Mouse (Mus musculus) G1E (cell line): ENCODE measurements around the gene Grem2. TPM values are rescaled to one million over a fixed set of nuclear protein-coding genes. Genes with fewer than 3 reads are reported as not detected.

Source experiments
- ATAC-seq: 2 replicates; pipeline ENCODE4 v1.8.0; 2016; ENCODE audit warnings: mild to moderate bottlenecking; ENCODE audit not compliant: insufficient number of reproducible peaks, poor library complexity, low FRiP score, severe bottlenecking; ENCODE audit errors: extremely low read depth
- DNase-seq: peaks from one replicate; pipeline ENCODE4 v3.0.0; 2012; ENCODE audit warnings: low spot score
- H3K27me3 ChIP-seq: 2 replicates; pipeline ENCODE4 v1.6.1; 2012; ENCODE audit warnings: mild to moderate bottlenecking, low read length, inconsistent platforms; ENCODE audit not compliant: insufficient read depth
- H3K36me3 ChIP-seq: replicated peaks from 2 replicates; pipeline ENCODE3; 2012; ENCODE audit warnings: mild to moderate bottlenecking, inconsistent platforms
- H3K4me1 ChIP-seq: 2 replicates; pipeline ENCODE4 v1.6.1; 2012; ENCODE audit warnings: low read depth, low read length, inconsistent platforms, mixed read lengths; ENCODE audit not compliant: insufficient read depth
- H3K4me3 ChIP-seq: 2 replicates; pipeline ENCODE4 v1.5.1; 2012; ENCODE audit warnings: low read depth, mild to moderate bottlenecking, inconsistent platforms, low read length, moderate library complexity, mixed read lengths
- H3K9me3 ChIP-seq: replicated peaks from 2 replicates; pipeline ENCODE4 v1.6.1; 2012; ENCODE audit warnings: inconsistent platforms
- CTCF ChIP-seq: IDR thresholded peaks from 2 replicates; pipeline ENCODE4 v1.5.1; 2012; ENCODE audit warnings: low read depth, low read length, inconsistent platforms, mixed read lengths
- GATA1 ChIP-seq: IDR thresholded peaks from 2 replicates; pipeline ENCODE4 v1.6.1; 2012; ENCODE audit warnings: borderline replicate concordance, low read length, inconsistent platforms, mixed read lengths
- GATA2 ChIP-seq: IDR thresholded peaks from 2 replicates; pipeline ENCODE4 v1.6.1; 2012; ENCODE audit warnings: low read depth, low read length, inconsistent platforms, borderline replicate concordance
- POLR2AphosphoS5 ChIP-seq: IDR thresholded peaks from 2 replicates; pipeline ENCODE4 v1.6.1; 2012; ENCODE audit warnings: low read depth, low read length, inconsistent platforms; ENCODE audit not compliant: insufficient replicate concordance
- TAL1 ChIP-seq: conservative IDR thresholded peaks from 2 replicates; pipeline ENCODE4 v1.6.1; 2012; ENCODE audit warnings: low read depth, low read length, inconsistent platforms, mixed read lengths
- polyA plus RNA-seq: library from polyadenylated mRNA; stranded (reverse); fragments of >175 nt; gene quantifications from 2 replicates; pipeline ENCODE4 v1.2.3, GENCODE M21; 2012
- total RNA-seq, 2 experiments: library from RNA; stranded (forward) in 1 of 2; stranded (reverse) in 1 of 2; fragments of 200-1000 nt in 1 of 2; fragments of >200 nt in 1 of 2; fragmentation: Nextera tagmentation in 1 of 2; gene quantifications; 2 replicates each; pipeline ENCODE4 v1.2.3; 2014 to 2017

Gene Grem2
- total and polyA plus RNA-seq, 3 experiments, result 0.05 TPM; not detected in 2

GRCm38 (mm10) chr1:174909834-174910233 lies 11.8 kb downstream of the Grem2 start:
- H3K27me3 ChIP-seq, result no peaks in the 10 kb centered on the region
- TF ChIP-seq POLR2AphosphoS5 (no peak), GATA1 (no peak), CTCF (no peak), TAL1 (no peak), GATA2 (no peak)
- H3K4me1 ChIP-seq, result no peaks in the 10 kb centered on the region
- no peak overlapping the region for H3K4me3 ChIP-seq
- H3K36me3 ChIP-seq, result no peaks in the 10 kb centered on the region
- H3K9me3 ChIP-seq, result peaks cover 35% of the 10 kb centered on the region
- DNase-seq (no peak), ATAC-seq (no peak)

- H3K36me3 ChIP-seq, result no peaks in the 10 kb centered on the region
- no peaks in the 10 kb centered on the region for H3K4me1 ChIP-seq
- H3K27me3 ChIP-seq, result no peaks in the 10 kb centered on the region
- no peak overlapping the region for H3K4me3 ChIP-seq
- TF ChIP-seq TAL1 (no peak), GATA2 (no peak), CTCF (no peak), GATA1 (no peak), POLR2AphosphoS5 (no peak)
- ATAC-seq, result no peak
- H3K9me3 ChIP-seq, result peaks cover 34% of the 10 kb centered on the region
- DNase-seq, result no peak
These were observed 13.4 kb downstream of the Grem2 start for GRCm38 (mm10) chr1:174908232-174908631.

GRCm38 (mm10) chr1:174907637-174908036 lies 14.0 kb downstream of the Grem2 start:
- TF ChIP-seq POLR2AphosphoS5, result no peak
- TF ChIP-seq TAL1, result no peak
- no peak for TF ChIP-seq GATA2
- TF ChIP-seq CTCF, result no peak
- no peak for TF ChIP-seq GATA1
- Histone ChIP-seq H3K9me3 (peaks cover 36% of the 10 kb centered on the region), H3K4me3 (no peak overlapping the region), H3K36me3 (no peaks in the 10 kb centered on the region), H3K4me1 (no peaks in the 10 kb centered on the region), H3K27me3 (no peaks in the 10 kb centered on the region)
- ATAC-seq (no peak), DNase-seq (no peak)

GRCm38 (mm10) chr1:174902755-174903154 lies 18.9 kb downstream of the Grem2 start:
- H3K27me3 ChIP-seq, result no peaks in the 10 kb centered on the region
- TF ChIP-seq CTCF (no peak), GATA1 (no peak), GATA2 (no peak), TAL1 (no peak), POLR2AphosphoS5 (no peak)
- peaks cover 28% of the 10 kb centered on the region for H3K9me3 ChIP-seq
- no peaks in the 10 kb centered on the region for H3K36me3 ChIP-seq
- no peak for DNase-seq
- ATAC-seq, result no peak
- no peak overlapping the region for H3K4me3 ChIP-seq
- H3K4me1 ChIP-seq, result no peaks in the 10 kb centered on the region

- Histone ChIP-seq H3K4me3 (no peak overlapping the region), H3K4me1 (no peaks in the 10 kb centered on the region), H3K27me3 (no peaks in the 10 kb centered on the region), H3K36me3 (no peaks in the 10 kb centered on the region), H3K9me3 (peaks cover 11% of the 10 kb centered on the region)
- ATAC-seq (no peak), DNase-seq (no peak)
- TF ChIP-seq CTCF, result no peak
- TF ChIP-seq TAL1, result no peak
These were observed 29.1 kb downstream of the Grem2 start for GRCm38 (mm10) chr1:174892471-174892870.

GRCm38 (mm10) chr1:174888684-174889405 lies 32.8 kb downstream of the Grem2 start:
- Histone ChIP-seq H3K4me1 (no peaks in the 10 kb centered on the region), H3K36me3 (no peaks in the 10 kb centered on the region), H3K4me3 (no peak overlapping the region), H3K27me3 (no peaks in the 10 kb centered on the region), H3K9me3 (peaks cover 9% of the 10 kb centered on the region)
- no peak for TF ChIP-seq POLR2AphosphoS5
- no peak for TF ChIP-seq GATA1
- ATAC-seq (no peak), DNase-seq (no peak)

GRCm38 (mm10) chr1:174888073-174888472 lies 33.5 kb downstream of the Grem2 start:
- no peak overlapping the region for H3K4me3 ChIP-seq
- H3K9me3 ChIP-seq, result peaks cover 8% of the 10 kb centered on the region
- no peak for DNase-seq
- H3K4me1 ChIP-seq, result no peaks in the 10 kb centered on the region
- no peak for ATAC-seq
- no peak for TF ChIP-seq GATA2
- TF ChIP-seq POLR2AphosphoS5, result no peak
- no peak for TF ChIP-seq TAL1
- no peak for TF ChIP-seq CTCF
- TF ChIP-seq GATA1, result no peak
- no peaks in the 10 kb centered on the region for H3K36me3 ChIP-seq
- H3K27me3 ChIP-seq, result no peaks in the 10 kb centered on the region
